Mouse (Mus musculus) embryonic fibroblast, embryonic 13.5 days (primary cell): ENCODE measurements at regions not wholly inside any gene's neighbourhood (a gene's known extent, or its start where the extent isn't known, plus 50 kb on each side); places are given as distances from the start of the nearest gene placed in this dataset.

Source experiments
- CTCF ChIP-seq: IDR thresholded peaks from 2 replicates; pipeline ENCODE4 v1.5.1; 2011; ENCODE audit warnings: mild to moderate bottlenecking, control low read depth, low read length, moderate library complexity, borderline replicate concordance; ENCODE audit not compliant: insufficient read depth
- POLR2A ChIP-seq: IDR thresholded peaks from 2 replicates; pipeline ENCODE4 v1.6.1; 2011; ENCODE audit warnings: low read depth, mild to moderate bottlenecking, control low read depth, low read length, moderate library complexity

DNA sequence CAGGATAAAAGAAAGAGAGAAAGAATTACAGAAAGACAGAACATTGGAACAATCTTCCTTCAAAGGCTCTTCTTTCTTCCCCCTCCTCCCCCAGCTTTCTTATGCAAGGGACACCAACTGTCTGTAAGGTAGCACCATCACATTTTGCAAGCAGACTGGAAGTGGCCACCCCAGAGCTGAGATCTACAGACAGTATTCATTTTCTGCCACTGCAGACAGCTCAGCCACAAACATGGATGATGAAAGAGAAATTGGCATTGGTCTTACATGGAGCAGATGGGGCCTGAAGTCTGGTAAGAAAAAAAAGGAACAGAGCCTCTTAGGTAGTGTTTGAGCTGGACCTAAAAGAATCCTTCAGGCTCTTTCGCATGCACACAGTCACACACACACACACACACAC, 428.9 kb upstream of the Zfp462 start:
- TF ChIP-seq CTCF (no peak), POLR2A (no peak)
